Mouse (Mus musculus) urinary bladder, adult 2 months (tissue): ENCODE data around the gene Gm31371. TPM values are rescaled to one million over a fixed set of nuclear protein-coding genes. Genes with fewer than 3 reads are reported as not detected.
"Not testable (repeated sequence)": the region's sequence is repeated elsewhere in the genome, so short reads cannot be mapped to it uniquely, and the experiment has no call there.

Experiments used
- DNase-seq: peaks from one replicate; pipeline ENCODE4 v3.0.0; 2022; ENCODE audit warnings: low spot score
- polyA plus RNA-seq: library from polyadenylated mRNA; depleted of rRNA; stranded (reverse); fragments of >200 nt; gene quantifications from 2 replicates; pipeline ENCODE4 v1.2.3, GENCODE M21; 2012; rRNA removed

The Gm31371 gene
- polyA plus RNA-seq, result not detected in 2 replicates

DNA sequence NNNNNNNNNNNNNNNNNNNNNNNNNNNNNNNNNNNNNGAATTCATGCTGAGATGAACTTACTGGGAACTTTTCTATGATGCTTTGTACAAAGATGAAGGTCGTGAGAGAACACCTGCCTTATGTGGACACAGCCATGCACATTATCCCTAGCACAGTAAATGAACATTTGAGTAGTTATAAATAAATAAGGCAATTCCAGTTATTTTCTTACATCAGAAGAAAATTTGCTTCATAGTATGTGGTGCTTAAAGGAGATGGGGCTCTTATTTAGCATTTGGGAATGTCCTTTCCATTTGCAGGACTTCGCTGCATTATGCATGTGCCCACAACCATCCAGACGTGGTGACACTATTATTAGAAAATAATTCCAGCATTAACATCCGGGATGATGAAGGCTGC, at the start of gene Gm31371:
Gene Gm31371, plus strand, starts transcription at position 301 of the 400 bp plus-strand sequence.
- DNase-seq, result not testable (repeated sequence)

- not testable (repeated sequence) for DNase-seq
Measured at GRCm38 (mm10) chr8:19906425-19907055, 3.3 kb downstream of the Gm31371 start.

GRCm38 (mm10) chr8:19908841-19909321, 5.7 kb downstream of the Gm31371 start:
- peak; percentile 41 for DNase-seq

DNA sequence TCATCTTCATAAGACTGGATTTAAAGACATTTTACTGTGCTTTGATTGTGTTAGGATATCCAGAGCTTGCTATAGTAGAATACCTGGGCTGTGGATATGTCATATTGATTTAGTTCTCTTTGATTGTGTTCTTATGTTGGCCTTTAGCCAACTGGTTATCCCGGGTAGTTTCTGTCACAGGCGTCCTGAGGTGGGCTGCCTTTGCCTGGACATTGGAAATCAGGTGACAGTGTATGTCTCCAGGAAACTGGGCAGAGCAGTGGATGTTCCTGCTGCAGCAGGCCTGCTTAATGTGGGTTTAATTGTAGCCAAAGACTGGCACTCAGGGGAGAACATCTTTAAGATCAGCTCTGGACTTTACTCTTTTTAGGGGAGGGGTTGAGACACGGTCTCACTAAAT, 15.9 kb downstream of the Gm31371 start:
- peak; percentile 21 for DNase-seq

GRCm38 (mm10) chr8:19934274-19934673, 31.1 kb downstream of the Gm31371 start:
- DNase-seq, result peak; percentile 22

DNA sequence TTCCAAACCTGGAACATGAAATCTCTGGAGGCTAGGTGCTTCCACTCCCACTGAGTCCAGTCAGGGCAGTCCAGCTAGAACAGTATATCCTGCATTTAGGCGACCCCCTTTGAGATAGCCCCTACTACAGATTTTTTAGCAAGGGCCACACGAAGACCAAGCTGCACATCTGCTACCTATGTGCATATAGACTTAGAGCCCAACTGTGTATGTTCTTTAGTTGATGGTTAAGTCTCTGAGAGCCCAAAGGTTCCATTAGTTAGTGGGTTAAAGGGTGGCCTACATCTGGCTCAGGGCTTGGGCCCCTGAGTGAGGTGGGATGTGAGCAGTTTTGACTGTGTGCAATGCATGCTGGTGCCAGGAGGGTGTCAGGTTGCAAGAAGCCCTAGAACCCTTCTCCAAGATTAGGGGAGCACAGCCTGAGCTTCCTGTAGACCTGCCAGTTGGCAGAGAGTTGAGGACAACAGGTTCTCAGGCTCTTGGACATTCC, 32.4 kb downstream of the Gm31371 start:
- DNase-seq, result peak; percentile 22

DNA sequence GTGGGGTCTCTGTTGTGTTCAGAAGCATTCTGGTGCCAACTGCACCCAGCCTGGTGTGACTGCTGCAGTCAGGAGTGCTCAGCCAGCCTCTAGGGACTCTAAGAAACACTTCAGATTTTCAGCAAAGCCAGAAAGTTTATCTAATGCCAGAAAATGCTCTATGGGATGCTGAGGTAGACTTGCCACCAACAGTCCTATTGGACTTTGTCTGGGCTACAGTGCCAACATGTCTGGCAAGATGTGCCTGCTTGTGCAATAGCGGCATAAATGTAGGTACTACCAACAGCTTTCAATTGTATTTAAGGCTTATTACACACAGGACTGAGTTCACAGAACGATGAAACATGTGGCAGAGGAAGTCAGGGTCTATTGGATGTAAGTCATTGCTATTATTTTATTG, 57.7 kb downstream of the Gm31371 start:
- no peak for DNase-seq

DNA sequence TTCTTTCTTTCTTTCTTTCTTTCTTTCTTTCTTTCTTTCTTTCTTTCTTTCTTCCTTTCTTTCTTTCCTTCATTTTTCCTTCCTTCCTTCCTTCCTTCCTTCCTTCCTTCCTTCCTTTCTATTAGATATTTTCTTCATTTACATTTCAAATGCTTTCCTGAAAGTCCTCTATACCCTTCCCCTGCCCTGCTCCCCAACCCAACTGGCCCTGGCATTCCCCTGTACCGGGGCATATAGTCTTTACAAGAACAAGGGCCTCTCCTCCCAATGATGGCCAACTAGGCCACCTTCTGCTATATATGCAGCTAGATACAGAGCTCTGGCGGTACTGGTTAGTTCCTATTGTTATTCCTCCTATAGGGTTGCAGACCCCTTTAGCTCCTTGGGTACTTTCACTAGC, 60.6 kb downstream of the Gm31371 start:
- DNase-seq, result peak; percentile 21

GRCm38 (mm10) chr8:19968151-19968550, 65.0 kb downstream of the Gm31371 start:
- peak; percentile 48 for DNase-seq

DNA sequence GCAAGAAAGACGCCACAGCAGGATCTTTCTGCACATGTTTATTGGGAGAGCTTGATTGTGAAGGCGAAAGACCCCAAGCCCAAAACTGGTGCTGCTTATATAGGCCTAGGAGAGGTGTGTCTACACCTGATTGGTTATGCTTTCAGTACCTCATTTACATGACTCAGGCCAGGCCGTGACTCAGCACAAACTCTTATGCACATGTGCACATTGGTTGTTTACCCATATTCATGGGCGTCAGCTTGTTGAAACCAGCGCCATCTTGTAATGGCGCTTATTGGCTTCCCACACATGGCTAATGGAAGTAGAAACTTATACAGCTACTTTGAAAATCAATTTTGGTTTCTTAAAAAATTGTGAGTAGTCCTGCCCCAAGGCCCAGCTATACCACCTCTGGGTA, 72.0 kb downstream of the Gm31371 start:
- not testable (repeated sequence) for DNase-seq

Other genes starting within 250 kb of the Gm31371 start
- 0.04 TPM in 1 of 2 replicates, not detected in the other for gene 4930467E23Rik, start 173.8 kb upstream of the Gm31371 start, polyA plus RNA-seq